22 mouse cellular contexts compared by ENCODE assay signal in genomic region chr3:34041990-34042389, GRCm38 (mm10).
"Had no signal": no experiment of that assay in that cellular context is flagged by ENCODE, and none has a peak within 500 bp of the region (broad histone marks: within the 10 kb centered on the region; RNA-seq: fewer than 3 reads in every experiment).

No protein-coding gene starts in this region.

- H3K27ac ChIP-seq: heart, embryonic 10.5 days; hindbrain, embryonic 10.5 days; hindbrain, embryonic 12.5 days; hindbrain, embryonic 14.5 days; intestine, embryonic 15.5 days; layer of hippocampus, adult 2 months; left cerebral cortex, adult 2 months; limb, embryonic 13.5 days; liver, embryonic 13.5 days; liver, embryonic 15.5 days had no signal

- DNase-seq: gastrocnemius, postnatal 14 days; heart, adult 18-20 months; heart, postnatal 10 days; heart, postnatal 4 days; kidney, adult 18-20 months; kidney, adult 8-10 months; kidney, postnatal 10 days; kidney, postnatal 25 days; kidney, postnatal 4 days; liver; liver, embryonic 13.5 days had no signal

- H3K4me2 ChIP-seq: heart, embryonic 12.5 days; hindbrain, embryonic 12.5 days; hindbrain, embryonic 14.5 days; intestine, embryonic 15.5 days; limb, embryonic 13.5 days; liver, embryonic 11.5 days; liver, embryonic 13.5 days; liver, embryonic 15.5 days had no signal

- H3K4me3 ChIP-seq: heart, embryonic 10.5 days; heart, embryonic 12.5 days; hindbrain, embryonic 10.5 days; hindbrain, embryonic 12.5 days; intestine, embryonic 15.5 days; layer of hippocampus, adult 2 months; left cerebral cortex, adult 2 months; limb, embryonic 13.5 days; liver, embryonic 13.5 days; liver, embryonic 15.5 days had no signal

- H3K27me3 ChIP-seq: heart, embryonic 12.5 days; hindbrain, embryonic 12.5 days; intestine, embryonic 15.5 days; limb, embryonic 13.5 days; liver, embryonic 13.5 days; liver, embryonic 15.5 days had no signal
